Mouse (Mus musculus) adrenal gland, adult 18-20 months (tissue): ENCODE measurements at regions not wholly inside any gene's neighbourhood (a gene's known extent, or its start where the extent isn't known, plus 50 kb on each side); places are given as distances from the start of the nearest gene placed in this dataset.

Experiments
- DNase-seq, 2 experiments: peaks; one replicate each; pipeline ENCODE4 v3.0.0; 2021 to 2022; ENCODE audit warnings: low spot score in 2 of 2

GRCm38 (mm10) chr16:10098511-10098910, 71.5 kb upstream of the Rpl39l start:
- no peak for DNase-seq

- peak in 1 of 2 experiments; percentile 12 for DNase-seq
Observed at GRCm38 (mm10) chr16:10088461-10089353, 81.3 kb upstream of the Rpl39l start.

- no peak for DNase-seq
Observed at GRCm38 (mm10) chr16:10086341-10086740, 83.7 kb upstream of the Rpl39l start.

GRCm38 (mm10) chr16:10085429-10085828, 84.6 kb upstream of the Rpl39l start:
- DNase-seq = no peak

GRCm38 (mm10) chr16:10081751-10082150, 86.4 kb upstream of the Grin2a start:
- no peak for DNase-seq

GRCm38 (mm10) chr16:10080121-10080679, 84.8 kb upstream of the Grin2a start:
- no peak for DNase-seq

GRCm38 (mm10) chr16:10073158-10073557, 77.8 kb upstream of the Grin2a start:
- peak; percentile 38 for DNase-seq

- no peak for DNase-seq
Observed at GRCm38 (mm10) chr16:10063491-10063890, 68.1 kb upstream of the Grin2a start.

GRCm38 (mm10) chr16:10058094-10058493, 62.7 kb upstream of the Grin2a start:
- no peak for DNase-seq
